Mouse (Mus musculus): ENCODE data around the gene Map7d2. TPM values are rescaled to one million over a fixed set of nuclear protein-coding genes. Genes with fewer than 3 reads are reported as not detected.

Map7d2 gene
- 13.5 and 14.3 TPM in 2 replicates for polyA plus RNA-seq (2014; fragmentation: Nextera tagmentation; extraction: Ambion mirVana)

DNA sequence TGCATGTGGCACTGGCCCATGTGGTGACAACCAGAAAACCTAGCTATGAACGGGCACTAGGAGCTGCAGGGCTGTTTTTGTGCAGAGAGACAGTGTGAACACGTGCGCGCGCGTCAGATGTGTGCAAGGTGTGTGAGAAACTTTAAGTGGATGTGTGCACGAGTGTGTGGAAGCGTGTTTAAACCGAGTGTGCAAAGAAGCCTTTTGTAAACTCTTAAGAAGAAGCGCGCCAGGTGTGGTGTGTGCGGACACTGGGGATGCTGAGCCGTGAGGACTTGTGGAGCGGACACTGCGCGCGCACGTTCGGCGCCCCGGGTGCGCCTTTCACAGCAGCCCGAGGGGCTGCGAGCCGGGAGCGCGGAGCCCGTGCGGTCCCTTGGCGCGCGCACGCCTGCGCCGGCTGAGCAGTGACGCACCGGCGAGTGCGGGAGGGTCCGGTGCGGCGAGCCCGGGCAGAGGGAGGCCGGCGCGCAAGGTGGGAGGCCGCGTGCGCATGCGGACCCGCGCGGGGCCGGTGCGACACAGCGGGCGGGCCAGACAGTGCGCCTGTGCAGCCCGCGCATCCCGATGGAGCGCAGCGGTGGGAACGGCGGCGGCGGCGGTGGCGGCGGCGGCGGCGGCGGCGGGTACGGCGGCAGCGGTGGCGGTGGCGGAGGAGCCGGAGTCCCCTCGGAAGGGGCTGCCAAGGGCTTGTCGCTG lies at the start of gene Map7d2:
Gene Map7d2 (plus strand): TSS at position 443 of the 699 bp plus-strand sequence.
- 12% methylated on average over 56 of the region's 83 CpGs for WGBS
- Histone ChIP-seq H3K36me3 (ENCODE audit: control insufficient read depth, insufficient read depth, low read length) (no peaks in the 10 kb centered on the region), H3K9me3 (ENCODE audit: control insufficient read depth, low read length) (no peaks in the 10 kb centered on the region), H3K4me2 (peak within 1 kb of the TSS; percentile 78), H3K4me3 (ENCODE audit: low read depth, low read length) (peak within 1 kb of the TSS; percentile 56), H3K9ac (ENCODE audit: low read length) (peak within 1 kb of the TSS; percentile 47), H3K27me3 (ENCODE audit: control insufficient read depth, insufficient read depth, low read length) (no peaks in the 10 kb centered on the region; the same call in 1 of the 2 replicates), H3K4me1 (ENCODE audit: control insufficient read depth, insufficient read depth, low read length) (no peaks in the 10 kb centered on the region), H3K27ac (ENCODE audit: low read depth, low read length) (no peak within 1 kb of the TSS)
- ATAC-seq (ENCODE audit: low FRiP score), result peak; percentile 95
- peak; percentile 90 for DNase-seq (ENCODE audit: low spot score, missing footprints)

DNA sequence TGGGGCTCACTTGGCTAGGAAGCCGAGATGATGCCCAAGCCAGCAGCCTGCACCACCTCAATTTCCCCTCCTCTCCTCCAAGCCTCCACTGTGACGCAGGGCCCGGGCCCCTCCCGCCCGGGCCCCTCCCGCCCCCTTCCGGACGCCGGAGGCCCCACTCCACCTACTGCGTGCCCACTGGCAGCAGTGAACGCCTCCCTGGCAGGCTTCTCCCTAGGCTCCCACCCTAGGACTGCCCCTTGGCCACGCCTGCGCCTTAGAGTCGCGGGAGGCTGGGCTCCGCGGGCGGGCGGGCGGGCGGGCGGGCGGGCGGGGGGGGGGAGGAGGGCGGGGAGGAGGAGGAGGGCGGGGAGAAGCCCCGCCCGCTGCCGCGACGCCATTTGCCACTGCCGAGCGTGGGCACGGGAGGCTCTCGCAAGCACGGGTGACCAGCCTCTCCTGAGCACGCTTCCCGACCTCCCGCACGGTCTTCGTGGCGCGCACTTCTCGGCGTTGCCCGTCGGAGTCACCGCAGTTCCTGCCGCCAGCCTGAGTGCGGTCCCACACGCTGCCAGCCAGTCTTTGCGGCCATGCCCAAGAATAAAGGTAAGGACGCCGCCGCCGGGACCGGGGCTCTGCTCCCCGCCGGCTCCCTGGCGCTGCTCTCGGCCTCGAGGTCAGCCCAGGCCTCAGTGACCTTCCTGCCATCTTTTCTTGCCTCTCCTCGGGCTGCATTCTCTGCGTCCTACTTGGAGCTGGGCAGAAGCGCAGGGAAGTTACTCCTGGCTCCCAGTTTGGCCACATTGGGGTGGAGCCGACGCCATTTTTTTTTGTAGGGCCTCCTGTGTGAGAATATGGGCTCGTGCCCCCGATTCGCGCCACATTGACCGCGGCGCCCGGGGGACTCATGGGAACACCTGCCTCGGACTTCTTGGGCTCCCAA lies 42.3 kb upstream of the Map7d2 start, which contains the start of gene Eif1ax:
Gene Eif1ax (plus strand): TSS at position 348 of the 922 bp plus-strand sequence.
- Histone ChIP-seq H3K9ac (ENCODE audit: low read length) (peak within 1 kb of the TSS; percentile 71), H3K4me3 (ENCODE audit: low read depth, low read length) (peak within 1 kb of the TSS; percentile 66), H3K4me1 (ENCODE audit: control insufficient read depth, insufficient read depth, low read length) (no peaks in the 10 kb centered on the region), H3K9me3 (ENCODE audit: control insufficient read depth, low read length) (no peaks in the 10 kb centered on the region), H3K4me2 (peak within 1 kb of the TSS; percentile 44), H3K27ac (ENCODE audit: low read depth, low read length) (peak within 1 kb of the TSS; percentile 57), H3K36me3 (ENCODE audit: control insufficient read depth, insufficient read depth, low read length) (no peaks in the 10 kb centered on the region), H3K27me3 (ENCODE audit: control insufficient read depth, insufficient read depth, low read length) (no peaks in the 10 kb centered on the region)
- WGBS, result 24% methylated on average over 53 of the region's 76 CpGs
- ATAC-seq (ENCODE audit: low FRiP score) (peak; percentile 98), DNase-seq (ENCODE audit: low spot score, missing footprints) (peak; percentile 94)

DNA sequence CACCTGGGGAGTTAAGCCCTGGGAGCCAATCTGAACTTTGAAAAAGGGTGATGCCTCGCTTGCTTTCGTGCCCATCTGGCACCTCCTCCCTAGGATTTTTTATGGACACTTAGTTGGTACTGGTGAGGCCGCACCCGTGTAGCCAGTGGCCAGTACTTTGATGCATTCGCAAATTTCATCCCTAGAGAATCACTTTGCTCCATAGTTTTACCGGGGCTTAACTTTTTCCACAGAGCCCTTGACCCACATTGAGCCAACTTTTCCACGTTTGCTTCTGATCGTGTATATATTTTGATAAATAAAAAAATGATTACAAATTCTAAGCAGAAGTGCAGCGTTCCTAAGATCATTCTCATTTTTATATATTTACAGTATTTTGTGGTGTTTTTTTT lies 41.6 kb upstream of the Map7d2 start:
- Histone ChIP-seq H3K4me2 (peak overlapping the region; percentile 44), H3K4me1 (ENCODE audit: control insufficient read depth, insufficient read depth, low read length) (no peaks in the 10 kb centered on the region), H3K27me3 (ENCODE audit: control insufficient read depth, insufficient read depth, low read length) (no peaks in the 10 kb centered on the region), H3K27ac (ENCODE audit: low read depth, low read length) (peak overlapping the region; percentile 57; the same call in 1 of the 2 replicates), H3K9ac (ENCODE audit: low read length) (peak overlapping the region; percentile 71), H3K9me3 (ENCODE audit: control insufficient read depth, low read length) (no peaks in the 10 kb centered on the region), H3K36me3 (ENCODE audit: control insufficient read depth, insufficient read depth, low read length) (no peaks in the 10 kb centered on the region), H3K4me3 (ENCODE audit: low read depth, low read length) (peak overlapping the region; percentile 66)
- DNase-seq (ENCODE audit: low spot score, missing footprints) (no peak), ATAC-seq (ENCODE audit: low FRiP score) (no peak)
- 19% methylated on average over 9 of the region's 9 CpGs for WGBS

DNA sequence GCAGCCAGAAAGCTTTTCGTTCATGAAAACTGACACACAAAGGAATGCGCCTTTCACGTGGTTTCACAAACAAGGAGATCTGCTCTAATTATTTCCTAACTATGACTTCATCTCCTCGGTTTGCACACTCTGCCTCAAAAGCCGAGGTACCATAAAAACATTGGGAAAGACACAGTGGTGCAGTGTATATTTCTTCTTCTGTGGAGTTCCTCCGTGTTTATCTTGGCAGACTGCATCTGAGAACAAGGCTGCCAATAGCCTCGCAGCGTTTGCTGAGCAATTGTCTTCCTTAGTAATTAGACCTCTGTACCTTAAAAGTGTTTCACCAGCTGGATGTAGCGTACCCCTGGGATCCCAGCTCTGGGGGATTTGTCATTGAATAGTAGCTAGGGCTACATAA lies 27.3 kb upstream of the Map7d2 start:
- Histone ChIP-seq H3K9ac (ENCODE audit: low read length) (no peak overlapping the region), H3K27ac (ENCODE audit: low read depth, low read length) (no peak overlapping the region), H3K9me3 (ENCODE audit: control insufficient read depth, low read length) (no peaks in the 10 kb centered on the region), H3K36me3 (ENCODE audit: control insufficient read depth, insufficient read depth, low read length) (no peaks in the 10 kb centered on the region), H3K27me3 (ENCODE audit: control insufficient read depth, insufficient read depth, low read length) (no peaks in the 10 kb centered on the region), H3K4me2 (no peak overlapping the region), H3K4me1 (ENCODE audit: control insufficient read depth, insufficient read depth, low read length) (no peaks in the 10 kb centered on the region), H3K4me3 (ENCODE audit: low read depth, low read length) (no peak overlapping the region)
- no peak for DNase-seq (ENCODE audit: low spot score, missing footprints)
- ATAC-seq (ENCODE audit: low FRiP score), result no peak
- 86% methylated on average over 9 of the region's 9 CpGs for WGBS

DNA sequence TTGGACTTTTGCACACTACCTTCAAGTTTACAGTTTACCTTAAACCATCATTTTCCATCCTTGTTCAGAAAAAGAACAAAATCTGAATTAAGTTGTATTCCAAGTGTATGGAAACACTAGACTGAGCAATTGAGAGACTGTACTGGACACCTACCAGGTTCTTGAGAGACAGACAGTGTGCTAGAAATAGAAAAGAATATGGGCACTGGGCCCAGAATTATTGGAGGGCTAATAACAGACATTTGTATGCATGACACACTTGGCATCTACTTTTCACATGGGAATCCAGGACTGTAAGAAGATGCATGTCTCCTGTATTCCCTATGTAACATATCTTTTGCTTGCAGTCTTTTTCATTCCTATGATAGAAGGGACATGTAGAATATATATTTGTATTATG lies 25.4 kb upstream of the Map7d2 start:
- Histone ChIP-seq H3K9ac (ENCODE audit: low read length) (no peak overlapping the region), H3K36me3 (ENCODE audit: control insufficient read depth, insufficient read depth, low read length) (no peaks in the 10 kb centered on the region), H3K4me1 (ENCODE audit: control insufficient read depth, insufficient read depth, low read length) (no peaks in the 10 kb centered on the region), H3K27me3 (ENCODE audit: control insufficient read depth, insufficient read depth, low read length) (no peaks in the 10 kb centered on the region), H3K4me3 (ENCODE audit: low read depth, low read length) (no peak overlapping the region), H3K4me2 (no peak overlapping the region), H3K9me3 (ENCODE audit: control insufficient read depth, low read length) (no peaks in the 10 kb centered on the region), H3K27ac (ENCODE audit: low read depth, low read length) (no peak overlapping the region)
- ATAC-seq (ENCODE audit: low FRiP score) (no peak), DNase-seq (ENCODE audit: low spot score, missing footprints) (no peak)

DNA sequence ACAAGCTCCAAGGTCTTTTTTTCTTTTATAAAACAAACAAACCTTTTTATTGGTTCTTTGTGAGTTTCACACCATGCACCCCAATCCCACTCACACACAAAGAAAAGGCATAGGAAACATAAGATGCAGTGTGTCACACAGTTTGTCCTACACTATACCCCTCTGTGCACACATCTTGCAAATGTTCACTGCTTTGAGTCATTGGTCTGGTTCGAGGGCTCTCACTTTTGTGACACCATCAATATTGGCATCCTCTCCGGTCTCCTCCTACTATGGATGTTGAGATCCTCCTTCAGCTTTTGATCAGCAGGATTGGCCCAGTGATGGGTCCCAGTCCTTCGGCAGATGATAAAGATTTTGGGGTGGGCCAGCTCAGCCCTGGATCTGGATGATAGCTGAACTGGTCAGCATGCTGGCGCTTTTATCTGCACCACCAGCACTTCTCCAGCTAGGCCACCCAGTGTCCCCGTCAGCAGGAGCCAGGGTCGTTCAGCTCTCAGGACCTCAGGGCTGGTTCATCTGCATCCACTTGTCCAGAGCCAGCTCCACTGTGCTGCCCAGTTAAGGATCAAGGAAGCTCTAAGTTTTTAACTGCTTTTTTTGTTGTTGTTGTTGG lies 23.9 kb upstream of the Map7d2 start:
- no peak for ATAC-seq (ENCODE audit: low FRiP score)
- Histone ChIP-seq H3K4me3 (ENCODE audit: low read depth, low read length) (no peak overlapping the region), H3K27ac (ENCODE audit: low read depth, low read length) (no peak overlapping the region), H3K27me3 (ENCODE audit: control insufficient read depth, insufficient read depth, low read length) (no peaks in the 10 kb centered on the region), H3K9ac (ENCODE audit: low read length) (no peak overlapping the region), H3K4me2 (no peak overlapping the region), H3K4me1 (ENCODE audit: control insufficient read depth, insufficient read depth, low read length) (no peaks in the 10 kb centered on the region), H3K9me3 (ENCODE audit: control insufficient read depth, low read length) (no peaks in the 10 kb centered on the region), H3K36me3 (ENCODE audit: control insufficient read depth, insufficient read depth, low read length) (no peaks in the 10 kb centered on the region)
- DNase-seq (ENCODE audit: low spot score, missing footprints), result no peak
- 80% methylated on average over 6 of the region's 6 CpGs for WGBS

DNA sequence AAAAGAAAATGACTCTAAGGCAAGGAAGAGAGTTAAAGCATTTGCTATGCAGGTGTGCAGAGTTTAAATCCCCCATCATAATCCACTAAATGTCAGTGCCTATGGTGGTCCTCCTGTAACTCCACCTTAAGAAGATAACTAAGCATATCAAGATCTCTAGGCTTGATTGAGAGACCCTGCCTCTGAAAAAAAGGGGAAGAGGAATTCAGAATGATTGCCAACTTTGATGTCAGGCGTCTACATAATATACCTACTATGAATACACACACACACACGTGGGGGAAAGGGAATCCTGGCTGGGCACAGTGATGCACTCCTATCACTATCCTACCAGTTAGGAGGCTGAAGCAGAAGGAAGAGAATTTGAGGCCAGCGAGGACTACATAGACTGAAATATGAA lies 23.1 kb upstream of the Map7d2 start:
- ATAC-seq (ENCODE audit: low FRiP score), result no peak
- Histone ChIP-seq H3K27me3 (ENCODE audit: control insufficient read depth, insufficient read depth, low read length) (no peaks in the 10 kb centered on the region), H3K9me3 (ENCODE audit: control insufficient read depth, low read length) (no peaks in the 10 kb centered on the region), H3K4me1 (ENCODE audit: control insufficient read depth, insufficient read depth, low read length) (no peaks in the 10 kb centered on the region), H3K4me3 (ENCODE audit: low read depth, low read length) (no peak overlapping the region), H3K4me2 (no peak overlapping the region), H3K9ac (ENCODE audit: low read length) (no peak overlapping the region), H3K27ac (ENCODE audit: low read depth, low read length) (no peak overlapping the region), H3K36me3 (ENCODE audit: control insufficient read depth, insufficient read depth, low read length) (no peaks in the 10 kb centered on the region)
- WGBS, result 71% methylated on average over 3 of the region's 3 CpGs
- no peak for DNase-seq (ENCODE audit: low spot score, missing footprints)

DNA sequence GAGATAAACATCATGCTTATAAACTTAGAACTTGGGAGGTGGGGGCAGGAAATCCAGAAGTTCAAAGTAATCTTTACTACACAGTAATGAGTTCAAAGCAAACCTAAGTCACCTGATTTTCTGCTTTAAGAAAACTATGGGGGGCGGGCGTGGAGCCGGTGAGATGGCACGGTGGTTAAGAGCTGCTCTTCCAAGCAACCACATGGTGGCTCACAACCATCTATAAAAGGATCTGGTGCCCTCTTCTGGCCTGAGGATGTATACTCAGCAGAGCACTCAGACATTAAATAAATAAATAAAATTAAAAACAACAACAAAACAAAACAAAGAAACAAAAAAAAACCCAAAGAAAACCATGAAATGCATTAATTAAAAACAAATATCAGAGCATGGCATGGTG lies 5.1 kb upstream of the Map7d2 start:
- H3K9me3 ChIP-seq (ENCODE audit: control insufficient read depth, low read length), result no peaks in the 10 kb centered on the region
- no peaks in the 10 kb centered on the region for H3K36me3 ChIP-seq (ENCODE audit: control insufficient read depth, insufficient read depth, low read length)
- H3K4me2 ChIP-seq, result no peak overlapping the region
- ATAC-seq (ENCODE audit: low FRiP score) (no peak), DNase-seq (ENCODE audit: low spot score, missing footprints) (no peak)
- H3K27ac ChIP-seq (ENCODE audit: low read depth, low read length), result no peak overlapping the region
- H3K4me3 ChIP-seq (ENCODE audit: low read depth, low read length), result no peak overlapping the region
- H3K4me1 ChIP-seq (ENCODE audit: control insufficient read depth, insufficient read depth, low read length), result no peaks in the 10 kb centered on the region
- H3K27me3 ChIP-seq (ENCODE audit: control insufficient read depth, insufficient read depth, low read length), result no peaks in the 10 kb centered on the region
- no peak overlapping the region for H3K9ac ChIP-seq (ENCODE audit: low read length)
- 36% methylated on average over 4 of the region's 4 CpGs for WGBS
